Mouse (Mus musculus): Measurements from ENCODE around the gene Kcne1.

The Kcne1 gene

GRCm38 (mm10) chr16:92359229-92359628 is at the start of gene Kcne1:
Gene Kcne1 (minus strand): TSS chr16:92359468.
- DNase-seq (ENCODE audit: low read depth, low spot score): no peak

GRCm38 (mm10) chr16:92407883-92408282 is 48.6 kb upstream of the Kcne1 start:
- DNase-seq (ENCODE audit: low read depth, low spot score): no peak

GRCm38 (mm10) chr16:92404141-92404540 is 44.9 kb upstream of the Kcne1 start:
- DNase-seq (ENCODE audit: low read depth, low spot score): no peak

- no peak for DNase-seq (ENCODE audit: low read depth, low spot score)
Measured at GRCm38 (mm10) chr16:92403069-92403468, 43.8 kb upstream of the Kcne1 start.

- no peak for DNase-seq (ENCODE audit: low read depth, low spot score)
Measured at GRCm38 (mm10) chr16:92402216-92402615, 42.9 kb upstream of the Kcne1 start.

GRCm38 (mm10) chr16:92401206-92401605 is 41.9 kb upstream of the Kcne1 start:
- no peak for DNase-seq (ENCODE audit: low read depth, low spot score)

GRCm38 (mm10) chr16:92399490-92400458 is 40.5 kb upstream of the Kcne1 start:
- DNase-seq (ENCODE audit: low read depth, low spot score): no peak

- DNase-seq (ENCODE audit: low read depth, low spot score): no peak
Measured at GRCm38 (mm10) chr16:92398574-92399118, 39.4 kb upstream of the Kcne1 start.

- no peak for DNase-seq (ENCODE audit: low read depth, low spot score)
Measured at GRCm38 (mm10) chr16:92397745-92398573, 38.7 kb upstream of the Kcne1 start.

- no peak for DNase-seq (ENCODE audit: low read depth, low spot score)
Measured at GRCm38 (mm10) chr16:92393732-92394131, 34.5 kb upstream of the Kcne1 start.

- no peak for DNase-seq (ENCODE audit: low read depth, low spot score)
Measured at GRCm38 (mm10) chr16:92387692-92388091, 28.4 kb upstream of the Kcne1 start.

- DNase-seq (ENCODE audit: low read depth, low spot score): peak; percentile 36
Measured at GRCm38 (mm10) chr16:92385062-92385461, 25.8 kb upstream of the Kcne1 start.

GRCm38 (mm10) chr16:92383412-92383811 is 24.1 kb upstream of the Kcne1 start:
- DNase-seq (ENCODE audit: low read depth, low spot score): no peak

GRCm38 (mm10) chr16:92382508-92382907 is 23.2 kb upstream of the Kcne1 start:
- DNase-seq (ENCODE audit: low read depth, low spot score): no peak

- DNase-seq (ENCODE audit: low read depth, low spot score): no peak
Measured at GRCm38 (mm10) chr16:92381092-92381491, 21.8 kb upstream of the Kcne1 start.

- DNase-seq (ENCODE audit: low read depth, low spot score): no peak
Measured at GRCm38 (mm10) chr16:92376976-92377375, 17.7 kb upstream of the Kcne1 start.

GRCm38 (mm10) chr16:92371623-92372022 is 12.4 kb upstream of the Kcne1 start:
- no peak for DNase-seq (ENCODE audit: low read depth, low spot score)

GRCm38 (mm10) chr16:92369260-92369659 is 10.0 kb upstream of the Kcne1 start:
- peak; percentile 81 for DNase-seq (ENCODE audit: low read depth, low spot score)

- no peak for DNase-seq (ENCODE audit: low read depth, low spot score)
Measured at GRCm38 (mm10) chr16:92365477-92365876, 6.2 kb upstream of the Kcne1 start.

GRCm38 (mm10) chr16:92360711-92361110 is 1.4 kb upstream of the Kcne1 start:
- DNase-seq (ENCODE audit: low read depth, low spot score): no peak

GRCm38 (mm10) chr16:92358734-92359133 is 534 bp downstream of the Kcne1 start:
- DNase-seq (ENCODE audit: low read depth, low spot score): no peak

GRCm38 (mm10) chr16:92357566-92357965 is 1.7 kb downstream of the Kcne1 start:
- DNase-seq (ENCODE audit: low read depth, low spot score): no peak
